Mouse (Mus musculus) CD4-positive, CD25-positive, alpha-beta regulatory T cell, adult 4 months (primary cell): ENCODE results near the gene Asb18. TPM values are rescaled to one million over a fixed set of nuclear protein-coding genes. Genes with fewer than 3 reads are reported as not detected.

Source experiments
- ATAC-seq: one replicate; pipeline ENCODE4 v1.8.0; 2017
- polyA plus RNA-seq, 2 experiments: library from polyadenylated mRNA; unstranded; fragments of 100-300 nt; shearing (Covaris generic); gene quantifications; one replicate each; pipeline ENCODE4 v1.2.1; 2017

The Asb18 gene
- polyA plus RNA-seq: not detected

DNA sequence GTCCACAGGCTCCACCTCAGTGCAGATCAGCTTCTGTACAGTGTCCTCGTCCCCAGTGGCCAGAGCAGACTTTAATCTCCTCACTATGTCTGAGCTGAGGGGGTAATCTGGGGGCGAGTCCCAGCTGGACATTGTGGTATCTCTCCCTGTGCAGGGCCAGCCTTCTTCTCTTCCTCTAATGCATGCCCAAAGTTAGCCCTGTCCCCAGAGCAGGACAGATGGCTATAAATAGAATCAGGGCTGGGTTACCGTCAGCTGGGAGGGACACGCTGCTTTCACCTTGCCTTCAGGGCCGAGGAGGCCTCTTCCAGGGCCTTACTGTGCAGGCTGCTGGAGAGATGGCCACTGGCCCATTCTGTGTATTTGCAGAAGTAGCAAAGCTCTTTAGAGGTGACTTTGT lies at the start of gene Asb18:
Gene Asb18, minus strand, starts transcription at position 221 of the 400 bp plus-strand sequence.
- ATAC-seq: no peak

DNA sequence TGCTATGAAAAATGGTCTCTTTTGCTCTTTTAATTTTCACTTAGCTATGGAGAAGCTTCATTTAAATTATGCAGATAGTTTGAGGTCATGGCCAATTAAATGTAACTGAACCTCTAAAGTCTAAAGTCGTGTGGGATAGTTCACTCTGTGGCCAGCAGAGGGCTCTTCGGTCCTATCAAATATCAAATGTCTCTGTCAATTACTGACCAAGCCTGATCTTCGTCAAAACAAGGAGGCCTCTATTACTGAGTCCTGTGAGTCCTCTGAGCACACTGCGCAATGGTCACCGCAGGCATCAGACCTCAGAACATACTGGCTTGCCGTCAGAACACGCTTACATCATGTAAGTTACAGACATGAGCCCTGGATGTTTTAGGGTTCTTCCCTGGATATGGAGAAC lies 46.1 kb upstream of the Asb18 start:
- no peak for ATAC-seq

DNA sequence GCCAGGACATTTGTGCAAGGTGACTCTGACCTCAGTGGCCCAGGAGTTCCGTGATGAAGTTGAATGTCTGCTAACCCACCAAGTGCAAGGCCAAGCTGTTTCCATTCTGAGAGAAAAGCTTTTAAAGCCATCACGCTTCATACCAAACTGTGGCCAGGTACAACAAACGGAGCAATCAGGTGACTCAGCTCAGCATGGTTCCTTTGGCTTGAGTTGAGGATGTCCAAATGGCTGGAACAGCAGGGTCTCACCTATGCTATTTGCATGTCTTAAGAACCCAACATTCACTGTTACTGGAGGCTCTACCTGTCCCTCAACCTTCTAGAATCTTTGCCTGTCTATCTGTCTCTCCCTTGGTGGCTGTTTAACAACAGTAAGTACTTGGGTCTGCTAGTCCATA lies 45.6 kb upstream of the Asb18 start:
- ATAC-seq: no peak

DNA sequence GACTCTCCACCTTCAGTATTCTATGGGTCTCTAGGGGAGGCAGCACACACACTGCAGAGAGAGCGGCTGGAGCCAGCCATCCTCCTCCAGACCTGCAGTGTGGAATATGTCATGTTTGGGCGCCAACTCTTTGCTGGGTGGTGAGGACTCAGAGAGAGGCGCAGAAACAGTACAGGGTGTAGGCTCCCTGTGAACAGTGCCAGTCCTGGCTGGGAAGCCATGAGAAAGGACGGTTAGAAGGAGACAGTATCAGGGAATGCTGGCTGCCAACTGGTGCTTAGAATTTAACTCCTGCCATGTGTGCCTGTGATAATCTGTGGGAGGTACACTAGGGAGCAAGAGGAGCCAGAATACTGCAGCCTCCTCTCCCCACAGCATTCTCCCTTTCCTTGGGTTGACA lies 40.5 kb upstream of the Asb18 start:
- no peak for ATAC-seq

DNA sequence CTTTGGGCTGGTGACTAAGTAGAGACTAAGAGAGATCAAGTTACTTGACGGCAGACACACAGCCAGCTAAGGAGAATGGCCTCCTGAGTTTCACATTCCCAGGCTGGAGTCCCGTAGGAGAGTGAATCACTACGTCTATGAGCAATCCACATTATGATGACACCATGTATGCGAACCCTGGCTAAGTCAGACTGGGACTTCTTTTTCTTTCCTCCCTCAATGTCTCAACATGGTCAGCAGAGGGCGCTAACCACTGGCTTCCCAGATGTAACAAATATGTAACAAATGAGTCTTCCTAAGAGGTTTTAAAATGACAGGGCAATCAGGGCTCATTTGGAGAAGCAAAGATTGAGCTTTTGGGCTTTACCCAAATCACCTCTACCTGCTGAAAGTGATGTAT lies 36.9 kb upstream of the Asb18 start:
- ATAC-seq: no peak

DNA sequence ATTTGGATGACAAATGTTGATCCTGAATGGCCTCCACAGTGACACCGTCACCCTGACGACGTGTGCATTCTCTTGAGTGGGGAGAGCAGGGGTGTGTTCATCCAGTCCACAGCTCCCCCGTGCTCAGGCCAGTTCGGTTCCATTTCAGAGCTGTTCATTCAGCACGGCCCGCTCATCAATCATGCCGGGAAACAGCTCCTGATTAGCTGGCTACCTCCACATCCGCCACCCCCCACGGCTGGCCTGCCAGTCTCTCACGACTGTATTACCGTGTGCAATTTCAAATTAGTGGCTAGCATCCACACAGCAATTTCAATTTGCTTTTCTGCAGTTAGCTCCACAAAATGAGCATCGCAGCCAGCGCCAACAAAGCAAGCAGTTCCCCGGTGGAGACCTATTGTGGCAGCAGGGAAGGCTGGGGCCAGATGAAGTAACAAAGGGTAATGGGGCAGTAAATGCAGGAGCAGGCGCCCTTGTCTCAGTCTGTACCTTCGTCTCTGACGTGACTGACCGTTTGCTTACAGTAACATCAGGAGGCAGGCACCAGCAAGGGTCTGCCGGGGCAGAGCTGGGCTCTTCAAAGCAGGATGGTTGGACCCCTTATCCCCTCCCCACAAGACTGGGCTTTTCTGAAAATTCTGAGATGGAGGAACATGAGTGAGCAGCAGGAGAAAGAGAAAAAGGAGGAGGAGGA lies 35.7 kb upstream of the Asb18 start:
- ATAC-seq: no peak

DNA sequence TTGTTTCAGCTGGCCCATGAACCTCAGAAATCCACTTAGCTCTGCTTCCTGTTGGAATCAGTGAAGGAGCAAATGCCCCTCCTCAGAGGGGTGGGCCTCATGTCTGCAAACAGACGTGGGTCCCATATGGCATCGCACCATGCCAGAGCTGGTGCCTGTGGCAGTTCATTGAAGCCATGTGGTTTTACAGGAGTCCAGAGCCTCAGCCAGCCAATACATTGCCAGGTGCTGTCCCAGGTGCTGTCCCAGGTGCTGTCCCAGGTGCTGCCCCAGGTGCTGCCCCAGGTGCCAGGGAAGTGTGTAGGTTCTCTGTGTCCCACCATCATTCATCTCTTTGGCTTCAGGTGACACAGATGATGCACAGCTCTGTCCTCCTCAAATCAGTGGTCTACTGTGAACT lies 13.8 kb upstream of the Asb18 start:
- ATAC-seq: no peak

DNA sequence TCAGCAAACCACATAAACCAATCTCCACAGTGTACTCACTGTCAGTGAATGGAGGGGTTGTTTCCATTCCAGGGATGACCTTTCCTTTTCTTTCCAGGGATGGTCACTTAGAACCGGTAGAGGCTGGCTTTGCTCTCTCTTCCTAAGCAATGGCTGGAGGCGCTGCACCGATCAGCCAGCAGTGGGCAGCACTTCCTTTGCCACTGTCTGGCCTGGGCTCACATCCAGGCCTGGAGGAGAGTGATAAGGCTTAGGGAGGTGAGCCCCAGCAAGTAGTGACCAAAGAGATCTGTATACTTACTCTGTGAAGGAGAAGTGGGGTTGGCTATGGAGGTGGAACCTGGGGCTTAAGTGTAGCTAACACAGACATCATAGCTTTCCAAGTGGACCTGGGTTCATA lies 12.5 kb upstream of the Asb18 start:
- ATAC-seq: no peak

DNA sequence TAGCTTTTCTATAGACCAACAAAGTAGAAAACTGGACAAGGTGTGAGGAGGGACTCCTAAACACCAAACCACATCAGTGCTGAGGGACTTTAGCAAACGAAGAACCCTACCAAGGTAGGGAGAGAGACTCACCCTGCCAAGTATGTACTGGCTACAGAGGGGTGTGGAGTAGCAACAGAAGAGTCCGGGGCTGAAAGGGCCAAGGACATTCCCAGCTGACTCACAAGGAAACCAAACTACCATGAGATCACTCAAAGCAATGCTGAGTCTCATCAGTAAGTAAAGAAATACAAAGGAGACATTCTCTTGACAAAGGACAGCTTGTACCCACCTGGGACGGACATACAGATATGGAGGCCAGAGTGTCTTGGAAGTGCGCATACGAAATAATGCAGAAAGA lies 5.9 kb upstream of the Asb18 start:
- no peak for ATAC-seq

DNA sequence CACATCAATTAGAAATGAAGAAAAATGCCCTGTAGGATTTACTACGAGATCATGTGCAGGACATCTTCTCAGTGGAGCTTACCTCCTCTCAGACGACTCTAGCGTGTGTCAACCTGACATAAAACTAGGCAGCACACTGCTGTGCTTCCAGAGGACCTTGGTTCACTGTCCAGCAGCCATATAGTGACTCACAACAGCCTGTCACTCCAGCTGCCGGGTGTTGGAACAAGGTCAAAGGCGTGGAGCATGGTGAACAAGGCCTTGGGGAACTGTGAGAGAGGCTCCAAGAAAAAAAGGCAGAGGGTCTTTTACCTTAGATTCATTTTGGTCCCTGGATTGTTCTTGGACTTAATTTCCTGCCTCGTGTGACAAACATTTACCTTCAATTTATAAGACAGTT lies 3.6 kb upstream of the Asb18 start:
- ATAC-seq: no peak

DNA sequence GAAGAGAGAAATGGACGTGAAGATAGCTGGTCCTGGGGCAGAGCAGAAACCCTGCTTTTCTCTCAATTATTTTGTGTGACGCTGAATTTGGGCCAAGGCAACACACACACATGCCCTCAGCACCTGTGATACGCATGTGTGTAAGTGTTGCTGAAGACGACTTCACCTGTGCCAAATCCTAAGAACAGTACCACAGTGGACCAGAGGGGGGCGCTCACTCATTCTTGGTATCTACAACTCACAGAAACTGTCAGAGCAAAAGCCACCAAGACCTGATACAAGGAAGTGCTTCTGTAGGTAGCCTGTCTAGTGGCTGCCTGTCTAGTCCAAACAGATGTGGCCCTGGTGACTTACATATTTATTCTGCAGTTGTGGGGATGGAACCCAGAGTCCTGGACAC lies 1.2 kb downstream of the Asb18 start:
- ATAC-seq: no peak

DNA sequence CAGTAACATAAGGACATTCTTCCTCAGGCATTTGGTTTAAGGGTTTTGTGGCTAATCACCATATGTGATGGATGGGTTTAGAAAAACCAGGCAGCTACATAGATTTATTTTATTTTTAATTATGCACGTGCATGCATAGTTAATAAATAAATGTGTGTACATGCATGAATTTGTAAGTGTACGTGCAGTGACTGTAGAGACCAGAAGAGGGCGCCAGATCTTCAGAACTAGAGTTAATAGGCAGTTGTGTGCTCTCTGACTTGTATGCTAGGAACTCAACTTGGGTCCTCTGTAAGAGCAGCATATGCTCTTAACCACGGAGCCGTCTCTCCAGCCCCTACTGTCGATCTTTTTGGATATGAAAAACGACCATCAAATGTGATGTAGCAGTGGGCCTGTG lies 1.6 kb downstream of the Asb18 start:
- ATAC-seq: no peak

DNA sequence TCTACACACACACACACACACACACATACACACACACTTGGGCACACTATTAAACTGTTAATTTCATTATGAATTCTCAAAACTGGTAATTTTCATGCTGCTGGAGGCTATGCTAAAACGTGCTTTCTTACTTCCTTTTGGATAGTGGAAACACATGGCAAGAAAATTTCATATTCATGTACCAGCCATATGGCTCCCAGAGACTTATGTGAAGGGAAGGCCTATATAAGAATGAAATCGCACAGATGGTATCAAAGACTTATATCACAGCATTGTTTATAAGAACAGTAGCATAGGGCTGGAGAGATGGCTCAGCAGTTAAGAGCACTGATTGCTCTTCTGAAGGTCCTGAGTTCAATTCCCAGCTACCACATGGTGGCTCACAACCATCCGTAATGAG lies 2.3 kb downstream of the Asb18 start:
- no peak for ATAC-seq

DNA sequence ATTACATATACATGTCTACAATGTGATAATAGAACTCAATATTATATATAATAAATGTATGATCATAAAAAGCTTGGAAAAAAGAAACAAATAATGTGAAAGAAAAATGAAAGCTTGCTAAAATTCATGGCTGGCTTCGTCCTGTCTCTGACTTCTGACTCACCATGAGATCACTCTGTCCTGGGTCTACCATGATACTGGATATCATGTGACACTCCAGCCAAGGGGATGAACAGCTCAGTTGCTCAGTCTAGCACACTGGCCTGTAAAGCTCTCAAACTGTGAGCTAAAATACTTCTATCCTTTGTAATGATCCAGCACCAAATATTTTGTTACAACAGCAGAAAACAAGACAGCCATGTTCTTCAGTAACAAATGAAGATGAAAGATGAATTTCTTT lies 4.4 kb downstream of the Asb18 start:
- no peak for ATAC-seq

DNA sequence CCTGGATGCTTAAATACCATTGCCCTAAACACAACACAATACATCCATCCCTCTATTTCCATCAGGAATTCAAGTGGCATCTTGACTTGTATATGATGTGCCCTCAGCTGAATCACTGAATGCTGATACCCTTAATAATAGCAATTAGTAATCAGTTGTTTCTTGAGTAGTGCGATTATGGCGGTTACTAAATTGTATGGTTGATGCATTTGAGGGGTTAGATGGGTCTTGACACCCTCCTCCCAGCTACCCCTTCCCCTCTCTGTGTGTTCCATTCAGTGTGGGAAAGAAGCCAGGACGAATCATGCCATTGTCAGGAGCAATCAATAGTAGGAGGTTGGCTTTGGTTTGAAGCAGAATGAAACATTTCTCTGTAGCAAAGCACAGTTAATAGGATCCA lies 5.3 kb downstream of the Asb18 start:
- ATAC-seq: no peak

DNA sequence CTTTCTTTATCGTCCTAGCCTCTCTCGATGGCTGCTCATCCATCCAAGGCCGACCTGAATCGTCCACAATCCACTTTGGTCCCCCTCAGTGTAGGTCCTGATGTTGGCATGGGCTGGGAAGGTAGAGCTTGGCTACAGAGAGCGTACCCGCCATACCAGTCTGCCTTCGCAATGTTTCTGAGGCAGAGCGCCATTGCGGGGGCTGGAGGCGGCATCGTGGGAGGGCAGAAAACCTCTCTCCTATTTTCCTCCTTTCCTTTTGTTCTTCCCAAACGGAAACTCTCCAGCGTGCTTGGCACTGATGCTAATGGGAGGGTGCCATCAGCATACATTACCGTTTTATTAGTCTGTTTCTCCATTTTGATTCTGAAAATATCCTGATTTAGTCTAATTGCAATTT lies 7.8 kb downstream of the Asb18 start:
- no peak for ATAC-seq

DNA sequence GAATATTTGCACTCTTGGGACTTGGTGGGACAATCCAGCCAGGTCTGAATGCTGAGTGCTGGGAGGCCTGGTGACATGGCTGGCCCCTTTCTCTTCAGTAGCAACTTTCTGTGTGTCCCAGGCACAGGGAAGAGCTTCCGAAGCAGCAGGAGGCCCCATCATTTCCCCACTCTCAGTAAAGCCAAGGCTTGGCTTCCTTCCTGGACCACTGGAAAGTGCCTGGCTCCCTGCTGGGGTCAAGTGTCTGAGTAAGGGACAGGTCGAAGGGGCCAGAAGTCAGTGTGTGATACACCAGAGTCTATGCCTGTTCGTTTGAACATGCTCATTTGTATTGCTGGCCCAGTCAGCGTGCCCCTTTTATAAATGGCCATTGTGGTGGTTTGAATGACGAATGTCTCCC lies 13.5 kb downstream of the Asb18 start:
- ATAC-seq: no peak

DNA sequence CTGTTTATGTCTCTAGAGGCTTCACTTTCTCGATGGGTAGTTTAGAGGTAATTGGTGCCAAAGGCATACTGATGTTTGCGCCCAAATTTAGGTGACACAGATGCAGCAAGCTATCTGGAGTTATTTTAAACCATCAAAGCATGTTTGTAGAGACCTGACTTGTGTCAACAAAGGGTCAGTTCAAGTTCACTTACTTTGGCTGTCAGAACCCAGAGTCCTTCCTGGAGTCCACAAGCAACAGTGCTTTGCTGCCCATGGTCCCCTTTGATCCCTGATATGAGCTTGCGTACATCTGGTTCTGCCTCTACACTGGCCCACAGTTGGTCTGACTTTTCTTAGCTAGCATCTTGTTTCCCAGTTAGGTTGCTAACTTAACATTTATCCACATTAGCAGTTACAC lies 14.6 kb downstream of the Asb18 start:
- no peak for ATAC-seq

DNA sequence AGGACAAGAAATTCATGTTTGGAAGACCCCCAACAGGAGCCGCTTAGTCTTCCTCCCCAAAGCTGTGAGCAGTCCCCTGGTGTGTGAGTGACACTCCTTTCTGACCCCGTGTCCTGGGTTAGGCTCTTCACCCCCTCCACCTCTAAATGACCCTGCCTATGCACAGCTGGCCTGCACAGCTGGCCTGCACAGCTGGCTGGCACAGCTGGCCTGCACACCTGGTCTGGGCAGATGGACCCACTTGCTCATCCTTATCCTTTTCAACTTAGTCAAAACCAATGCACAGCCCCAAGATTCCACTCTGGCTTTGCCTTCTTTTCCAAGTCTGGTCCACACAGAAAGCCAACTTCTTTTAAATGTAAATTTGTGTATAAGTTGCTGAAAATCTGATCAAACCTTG lies 15.8 kb downstream of the Asb18 start:
- ATAC-seq: no peak

DNA sequence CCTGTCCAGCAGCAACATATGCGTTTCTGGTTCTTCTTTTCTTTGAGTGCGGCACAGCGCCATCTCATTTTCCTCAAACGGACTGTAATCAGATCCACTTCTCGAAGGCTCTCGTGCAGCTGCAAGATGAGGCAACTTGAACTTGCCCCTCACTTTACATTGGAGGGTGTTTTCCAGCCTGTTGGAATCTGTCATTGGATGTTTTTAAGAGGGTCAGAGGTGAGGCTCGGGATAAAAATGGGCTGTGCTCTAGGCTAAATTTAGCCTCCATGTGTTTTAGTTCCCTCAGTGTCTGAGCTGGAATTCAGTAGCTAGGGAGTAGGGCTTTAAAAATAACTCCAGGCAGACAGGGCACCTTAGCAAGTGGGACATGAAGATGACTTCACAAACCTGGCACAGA lies 16.4 kb downstream of the Asb18 start:
- ATAC-seq: no peak

DNA sequence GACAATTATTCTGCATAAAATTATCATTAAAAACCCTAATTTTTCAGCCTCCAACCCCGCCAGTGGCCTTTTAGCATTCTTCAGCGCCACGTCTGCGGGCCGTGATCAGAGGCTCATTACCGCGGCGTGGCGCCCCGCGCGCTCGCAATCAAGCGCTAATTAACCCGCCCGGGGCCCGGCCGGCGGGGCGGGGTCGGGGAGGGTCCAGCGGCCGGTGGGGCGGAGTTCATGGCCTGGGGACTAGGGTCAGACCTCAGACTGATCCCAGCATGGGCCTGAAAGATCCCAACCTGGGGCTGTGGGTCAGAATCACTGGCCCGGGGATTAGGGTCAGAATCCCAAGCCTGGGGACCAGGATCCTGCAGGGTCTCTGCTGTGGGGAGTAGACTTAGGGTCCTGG lies 22.2 kb downstream of the Asb18 start:
- no peak for ATAC-seq

DNA sequence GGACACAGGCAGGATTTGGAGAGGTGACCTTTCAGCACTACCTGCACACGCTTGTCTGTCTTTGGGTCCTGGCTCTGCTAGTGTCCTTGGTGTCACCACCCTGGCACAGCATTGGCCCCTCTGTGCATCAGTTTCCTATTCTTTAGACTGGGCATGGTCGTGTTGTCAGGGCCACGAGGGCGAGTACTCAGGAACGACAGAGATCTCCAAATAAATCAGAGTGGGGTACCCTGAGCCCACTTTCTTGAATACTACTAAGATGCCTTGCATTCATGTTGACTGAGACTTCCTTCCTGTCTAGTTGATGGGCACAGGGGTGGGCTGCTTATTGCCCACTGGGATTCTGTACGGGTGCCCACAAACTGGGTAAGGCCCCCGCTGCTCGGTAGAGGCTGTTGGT lies 37.2 kb downstream of the Asb18 start:
- no peak for ATAC-seq

DNA sequence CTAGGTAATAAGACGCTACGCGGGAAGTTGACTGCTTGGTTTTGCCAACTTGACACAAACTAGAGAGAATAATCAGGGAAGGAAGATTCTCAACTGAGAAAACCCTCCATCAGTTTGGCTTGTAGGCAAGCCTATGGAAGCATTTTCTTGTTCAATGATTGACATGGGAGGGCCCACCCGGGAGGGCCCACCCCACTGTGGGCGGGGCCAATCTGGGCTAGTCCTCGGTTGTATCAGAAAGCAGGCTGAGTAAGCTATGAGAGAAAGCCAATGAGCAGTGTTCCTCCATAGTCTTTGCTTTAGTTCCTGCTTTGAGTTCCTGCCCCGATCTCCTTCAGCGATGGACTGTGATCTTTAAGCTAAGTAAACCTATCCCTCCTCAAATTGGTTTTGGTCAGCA lies 38.1 kb downstream of the Asb18 start:
- ATAC-seq: no peak

DNA sequence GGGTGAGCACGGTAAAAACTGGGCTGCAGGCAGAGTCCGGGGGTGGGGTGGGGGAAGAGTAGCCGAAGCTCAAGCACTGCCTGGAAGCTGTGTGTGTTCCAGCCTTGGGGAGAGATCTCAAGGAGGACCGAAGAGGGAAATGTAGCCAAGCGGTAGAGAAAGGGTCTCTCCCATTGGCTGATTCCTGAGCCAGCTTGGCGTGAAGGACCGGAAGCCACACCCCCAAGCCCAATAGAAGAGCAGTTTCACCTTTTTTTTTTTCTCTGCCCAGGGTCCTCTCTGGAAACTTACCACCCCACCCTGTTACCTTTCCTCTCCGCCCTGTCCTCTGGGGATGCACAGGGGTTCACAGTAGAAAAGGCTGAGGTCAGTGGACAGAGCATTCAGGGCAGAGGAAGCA lies 39.9 kb downstream of the Asb18 start:
- ATAC-seq: no peak

DNA sequence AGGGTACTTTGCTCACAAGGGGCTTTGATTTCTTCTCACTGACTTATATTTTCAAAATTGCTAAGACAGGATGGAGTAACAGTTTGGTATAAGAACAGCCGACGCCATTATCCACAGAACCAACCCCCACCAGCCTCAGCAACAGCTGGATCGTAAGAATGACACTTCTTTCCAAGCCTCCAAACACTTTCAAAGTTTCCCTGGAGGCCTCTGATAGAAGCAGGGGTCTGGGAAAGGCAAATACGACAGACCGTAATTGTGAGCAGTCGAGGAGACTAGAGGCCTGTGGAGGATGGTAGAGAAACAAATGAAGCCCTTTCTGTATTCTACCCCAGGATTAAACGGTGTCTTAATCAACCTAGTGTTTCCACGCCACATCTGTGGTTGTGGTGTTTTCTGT lies 42.6 kb downstream of the Asb18 start:
- no peak for ATAC-seq

DNA sequence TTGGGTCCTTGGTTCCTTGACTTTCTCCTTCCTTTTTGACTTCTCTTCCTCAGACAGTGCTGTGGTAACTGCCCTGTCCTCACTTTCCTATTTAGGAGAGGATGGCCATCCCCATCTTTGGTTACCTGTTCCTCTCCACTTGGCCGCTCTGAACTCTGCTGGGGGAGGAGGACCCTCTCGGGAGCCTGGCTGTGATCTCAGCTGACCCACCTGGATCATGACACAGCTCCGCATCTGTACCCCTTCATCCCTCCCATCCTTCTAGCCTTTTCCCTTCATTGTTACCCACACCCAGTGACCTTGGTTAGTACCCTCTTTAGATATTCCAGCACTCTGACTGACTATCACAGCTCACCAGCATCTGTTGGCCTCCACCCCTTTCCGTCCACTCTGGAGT lies 44.8 kb downstream of the Asb18 start:
- no peak for ATAC-seq
